Mouse (Mus musculus) spleen, adult 12 weeks (tissue): Measurements from ENCODE around the gene Ppp1r14d.

Source experiments
- DNase-seq: peaks from one replicate; pipeline ENCODE4 v3.0.0; 2022; ENCODE audit warnings: low spot score

Gene Ppp1r14d

DNA sequence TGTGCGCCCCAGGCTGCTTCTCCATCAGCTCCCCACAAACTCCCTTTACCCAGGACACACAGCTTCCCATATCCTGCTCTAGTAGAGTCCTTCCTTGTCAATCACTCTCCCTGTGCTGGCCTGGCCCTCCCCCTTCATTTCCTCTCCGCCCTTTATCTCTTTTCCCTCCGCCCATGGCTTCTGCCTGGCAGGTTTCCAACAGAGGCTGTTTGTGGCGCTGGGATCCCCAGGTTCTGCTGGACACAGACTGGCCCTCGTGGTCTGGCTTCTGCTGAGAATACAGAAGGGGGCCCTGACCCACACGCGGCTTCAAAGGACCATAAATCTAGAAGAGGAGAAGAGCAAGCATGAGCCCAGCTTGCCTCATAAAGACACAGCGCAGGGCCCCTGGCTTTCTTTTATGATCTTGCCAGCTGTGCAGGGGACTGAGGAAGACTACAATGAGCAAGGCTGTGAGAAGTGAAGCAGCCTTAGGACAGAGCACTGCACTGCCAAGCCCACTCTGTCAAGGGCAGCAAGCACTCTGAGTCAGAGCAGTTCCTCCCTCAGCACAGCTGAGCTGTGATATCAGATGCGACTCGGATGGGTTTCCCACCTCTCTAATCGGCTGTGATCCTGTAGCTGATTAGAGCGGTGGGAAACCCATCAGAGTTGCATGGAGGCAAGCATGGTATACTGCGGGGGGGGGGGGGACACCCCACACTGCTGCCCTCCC lies 56.7 kb downstream of the Ppp1r14d start:
- peak; percentile 38 for DNase-seq

DNA sequence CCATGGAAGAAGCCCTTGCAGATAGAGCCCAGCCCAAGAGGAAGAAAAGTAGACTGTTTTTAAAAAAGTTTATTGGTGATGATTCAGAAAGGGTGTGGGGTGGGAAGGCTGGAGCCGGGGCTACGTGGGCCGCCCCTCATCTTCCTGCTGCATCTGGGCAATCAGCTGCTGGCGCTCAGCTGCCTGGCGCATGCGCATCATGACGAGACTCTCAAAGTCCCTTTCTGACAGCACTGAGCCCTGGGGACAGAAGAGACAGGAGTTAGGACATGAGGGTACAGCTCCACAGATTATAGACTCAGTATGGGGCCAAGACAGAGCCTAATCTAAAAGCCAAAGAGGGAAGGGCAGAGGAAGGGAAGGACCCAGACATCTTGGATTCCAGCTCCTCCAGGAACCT lies 57.3 kb downstream of the Ppp1r14d start:
- no peak for DNase-seq

DNA sequence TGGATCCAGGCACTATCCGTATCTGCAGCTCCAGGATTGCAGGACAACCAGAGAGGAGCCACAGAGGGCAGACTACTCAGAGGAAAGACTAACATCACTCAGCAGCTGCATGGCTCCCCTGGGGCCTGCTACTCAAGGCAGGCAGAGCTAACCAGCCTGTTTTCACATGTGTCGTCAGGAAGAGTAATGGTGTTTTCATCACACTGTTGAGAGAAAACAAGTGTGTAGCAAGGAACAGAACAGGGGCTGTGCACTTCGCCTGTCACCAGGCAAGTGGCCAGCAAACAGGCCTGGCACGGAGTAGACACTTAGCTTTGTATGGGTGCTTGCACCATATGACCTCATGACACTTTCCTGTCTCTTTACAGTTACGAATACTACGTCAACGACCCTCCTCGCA lies 58.1 kb downstream of the Ppp1r14d start:
- DNase-seq, result no peak

DNA sequence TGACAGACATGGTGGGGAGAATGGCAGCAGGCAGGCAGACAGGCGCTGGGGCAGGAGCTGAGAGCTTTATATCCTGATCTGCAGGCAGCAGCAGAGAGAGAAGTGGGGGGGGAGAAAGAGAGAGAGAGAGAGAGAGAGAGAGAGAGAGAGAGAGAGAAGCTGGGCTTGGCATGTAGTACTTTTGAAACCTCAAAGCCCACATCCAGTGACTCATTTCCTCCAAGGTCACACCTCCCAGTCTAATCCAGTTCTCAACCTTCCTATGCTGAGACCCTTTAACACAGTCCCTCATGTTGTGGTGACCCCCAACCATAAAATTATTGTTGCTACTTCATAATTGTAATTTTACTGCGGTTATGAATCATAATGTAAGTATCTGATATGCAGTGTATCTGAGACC lies 59.4 kb downstream of the Ppp1r14d start:
- no peak for DNase-seq
